Mouse (Mus musculus) heart, adult 2 months (tissue): ENCODE results near the gene Pxmp4. TPM values are rescaled to one million over a fixed set of nuclear protein-coding genes. Genes with fewer than 3 reads are reported as not detected.

Experiments used
- DNase-seq, 2 experiments: peaks; one replicate each; pipeline ENCODE4 v3.0.0; 2021
- H3K27ac ChIP-seq: fragments of 200-600 bp; 2 replicates; pipeline ENCODE4 v1.8.1; 2022
- H3K27me3 ChIP-seq: fragments of 200-500 bp; 2 replicates; pipeline ENCODE4 v1.6.1; 2012; ENCODE audit warnings: mild to moderate bottlenecking, low read length, inconsistent platforms, mixed read lengths; ENCODE audit not compliant: control insufficient read depth, insufficient read depth
- H3K36me3 ChIP-seq: fragments of 200-500 bp; 2 replicates; pipeline ENCODE4 v1.6.1; 2012; ENCODE audit warnings: low read length, inconsistent platforms; ENCODE audit not compliant: control insufficient read depth, insufficient read depth
- H3K4me1 ChIP-seq: fragments of 200-500 bp; 2 replicates; pipeline ENCODE4 v1.6.1; 2011; ENCODE audit warnings: low read length; ENCODE audit not compliant: control insufficient read depth, insufficient read depth
- H3K4me3 ChIP-seq: fragments of 200-600 bp; 2 replicates; pipeline ENCODE4 v1.8.1; 2022
- H3K79me2 ChIP-seq: fragments of 200-500 bp; replicated peaks from 2 replicates; pipeline ENCODE4 v1.6.1; 2012; ENCODE audit warnings: mild to moderate bottlenecking, inconsistent platforms, low read length, moderate library complexity, mixed read lengths; ENCODE audit not compliant: control insufficient read depth, insufficient read depth
- H3K9ac ChIP-seq: fragments of 200-500 bp; 2 replicates; pipeline ENCODE4 v1.6.1; 2012; ENCODE audit warnings: low read depth, mild to moderate bottlenecking, control low read depth, inconsistent platforms, low read length, mixed read lengths
- CTCF ChIP-seq: fragments of 200-600 bp; IDR thresholded peaks from 2 replicates; pipeline ENCODE4 v1.8.1; 2022; ENCODE audit warnings: antibody characterized with exemption, mild to moderate bottlenecking, moderate library complexity
- EP300 ChIP-seq: fragments of 200-500 bp; IDR thresholded peaks from 2 replicates; pipeline ENCODE4 v1.6.1; 2011; ENCODE audit warnings: low read depth, low read length, control low read depth; ENCODE audit not compliant: insufficient read depth
- POLR2A ChIP-seq: fragments of 200-500 bp; IDR thresholded peaks from 2 replicates; pipeline ENCODE4 v1.6.1; 2011; ENCODE audit warnings: mild to moderate bottlenecking, low read depth, low read length, control low read depth; ENCODE audit not compliant: insufficient read depth
- WGBS: fragments of 180-500 bp; shearing (Covaris S2); methylation state at CpG from one replicate; pipeline ENCODE4 v1.1.7; 2018; 5-methylcytosine and 5-hydroxymethylcytosine counted together
- intact Hi-C: fragments of 180-260 bp; cut with DNase I; formaldehyde crosslinking; loops from one replicate; pipeline ENCODE4 v1.15.1; 2025
- long read RNA-seq: library from polyadenylated mRNA; stranded (forward); transcript quantifications from one replicate; pipeline ENCODE4 v2.0.0, GENCODE M21; 2021
- polyA plus RNA-seq: library from polyadenylated mRNA; depleted of rRNA; stranded (reverse); fragments of >200 nt; gene quantifications from 2 replicates; pipeline ENCODE4 v1.2.3, GENCODE M21; 2012; rRNA removed
- total RNA-seq, 2 experiments: library from RNA; stranded (reverse); gene quantifications; 2 replicates each; pipeline ENCODE4 v1.2.3; 2021

The Pxmp4 gene
- total RNA-seq (10 to 100 TPM; 20.9 to 21.5 TPM), polyA plus RNA-seq (47.2 and 49.9 TPM in 2 replicates)
- long read RNA-seq, transcript Pxmp4-201 (4 exons, 2,789 nt), result major isoform, 30 of 34 reads
- long read RNA-seq, partial matches to known transcripts, result 0 of 34 reads
- long read RNA-seq, other reads (novel, unspliced or antisense), result 0 of 34 reads

DNA sequence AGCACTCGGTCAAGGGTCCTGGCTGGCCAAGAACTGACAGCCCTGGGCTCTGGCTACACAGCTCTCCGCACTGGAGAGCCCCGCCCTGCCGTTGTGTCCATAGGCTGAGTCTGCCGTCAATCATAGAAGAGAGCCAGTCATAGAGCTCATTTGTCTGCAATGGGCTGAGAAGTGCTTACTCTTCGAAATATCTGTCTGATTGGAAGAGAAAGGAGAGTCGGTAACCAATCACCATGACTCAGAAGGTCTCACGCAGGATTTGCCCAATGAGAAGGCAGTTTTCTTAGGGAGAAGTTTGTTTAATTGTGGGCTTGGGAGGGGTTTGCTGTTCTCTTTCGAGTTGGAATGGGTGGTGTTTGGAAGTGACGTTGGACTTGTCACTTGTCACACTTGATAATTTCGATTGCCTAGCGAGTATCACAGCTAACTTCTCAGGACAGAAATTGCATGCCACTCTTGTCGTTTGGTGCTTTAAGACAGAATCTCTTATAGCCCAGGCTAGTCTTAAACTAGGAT is at the start of gene Pxmp4:
TSS of gene Pxmp4 (minus strand) at position 71 of the 516 bp plus-strand sequence.
- peak within 1 kb of the TSS; percentile 92 for H3K27ac ChIP-seq
- H3K4me1 ChIP-seq, result peaks cover 2% of the 10 kb centered on the region
- H3K27me3 ChIP-seq, result no peaks in the 10 kb centered on the region
- peak; percentile 99 for DNase-seq
- no peaks in the 10 kb centered on the region for H3K79me2 ChIP-seq
- WGBS, result under 1% methylated on average over 13 of the region's 13 CpGs
- H3K9ac ChIP-seq, result peak within 1 kb of the TSS; percentile 97
- TF ChIP-seq EP300 (no peak), CTCF (no peak), POLR2A (peak; percentile 74)
- intact Hi-C loops, result loop anchor here (2.0 kb wide), 1 partner anchor 33 kb away; no protein-coding TSS in a partner anchor
- H3K36me3 ChIP-seq, result no peaks in the 10 kb centered on the region
- H3K4me3 ChIP-seq, result peak within 1 kb of the TSS; percentile 97

DNA sequence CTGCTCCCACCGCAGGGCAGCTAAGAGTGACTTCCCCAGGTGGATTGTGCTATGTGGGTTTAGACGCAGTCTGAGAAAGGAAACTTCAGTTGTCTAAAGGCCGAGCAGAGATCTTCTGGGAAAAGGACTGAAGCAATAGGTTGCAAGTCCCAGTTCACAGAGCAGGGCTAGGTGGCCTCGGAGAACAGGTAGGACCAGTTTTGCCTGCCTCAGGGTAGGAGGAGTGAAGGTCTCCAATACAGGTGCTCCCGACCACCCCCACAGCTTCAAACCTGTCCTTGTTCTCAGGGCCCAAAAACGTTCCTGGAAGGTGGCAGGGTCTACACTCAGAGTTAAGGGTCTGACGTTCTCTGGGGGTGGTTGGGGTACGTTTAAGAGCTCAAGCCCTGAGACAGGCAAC is 47.9 kb upstream of the Pxmp4 start, which contains the start of gene Chmp4b:
TSS of gene Chmp4b (plus strand) at position 343 of the 400 bp plus-strand sequence.
- TF ChIP-seq EP300 (no peak), POLR2A (no peak), CTCF (no peak)
- Histone ChIP-seq H3K4me1 (peaks cover 3% of the 10 kb centered on the region), H3K27me3 (no peaks in the 10 kb centered on the region), H3K9ac (no peak within 1 kb of the TSS), H3K36me3 (peaks cover 2% of the 10 kb centered on the region; the same call in 1 of the 2 replicates), H3K4me3 (no peak within 1 kb of the TSS), H3K27ac (no peak within 1 kb of the TSS), H3K79me2 (no peaks in the 10 kb centered on the region)
- intact Hi-C loops, result loop anchor here (5.0 kb wide), 1 partner anchor 36 kb away; no protein-coding TSS in a partner anchor
- WGBS, result 55% methylated on average over 8 of the region's 8 CpGs
- DNase-seq, result no peak

DNA sequence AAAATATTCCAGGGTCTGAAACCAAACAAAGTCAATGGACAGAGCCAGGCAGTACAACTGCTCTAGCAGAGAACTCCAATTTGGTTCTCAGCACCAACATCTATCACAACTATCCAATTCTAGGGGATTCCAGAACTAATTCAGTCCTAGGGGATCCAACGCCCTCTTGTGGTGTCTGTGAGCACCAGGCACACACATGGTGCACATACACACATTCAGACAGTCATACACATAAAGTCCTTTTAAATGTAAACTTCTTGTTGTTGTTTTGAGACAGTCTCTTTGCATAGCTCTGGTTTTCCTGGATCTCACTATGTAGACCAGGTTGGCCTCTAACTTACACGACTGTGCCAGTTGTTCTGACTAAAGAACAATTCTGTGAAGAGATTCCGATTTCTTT is 46.9 kb upstream of the Pxmp4 start:
- H3K79me2 ChIP-seq, result no peaks in the 10 kb centered on the region
- no peak overlapping the region for H3K27ac ChIP-seq
- WGBS, result 78% methylated on average over 3 of the region's 3 CpGs
- intact Hi-C loops, result loop anchor here (5.0 kb wide), 1 partner anchor 37 kb away; no protein-coding TSS in a partner anchor
- H3K9ac ChIP-seq, result no peak overlapping the region
- no peaks in the 10 kb centered on the region for H3K36me3 ChIP-seq
- H3K4me3 ChIP-seq, result no peak overlapping the region
- no peak for DNase-seq
- no peaks in the 10 kb centered on the region for H3K27me3 ChIP-seq
- TF ChIP-seq CTCF (no peak), POLR2A (no peak), EP300 (no peak)
- no peaks in the 10 kb centered on the region for H3K4me1 ChIP-seq

DNA sequence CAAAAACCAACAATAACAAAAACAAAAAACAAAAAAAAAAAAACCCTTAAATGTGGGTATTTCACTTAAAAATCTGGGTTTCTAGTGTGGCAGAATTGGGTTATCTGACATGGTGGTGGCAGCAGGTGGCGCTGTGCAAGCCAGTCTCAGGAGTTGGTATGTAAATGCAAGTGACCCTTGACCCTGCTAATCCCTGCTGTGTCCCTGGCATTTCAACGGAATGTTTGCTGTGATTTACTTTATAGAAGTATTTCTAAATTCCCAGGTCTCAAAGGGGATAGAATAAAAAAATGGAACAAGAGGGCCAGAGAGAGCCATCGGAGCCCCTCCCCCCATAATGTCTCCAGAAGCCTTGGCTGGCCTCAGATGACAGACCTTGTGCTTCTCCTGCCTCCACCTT is 44.6 kb upstream of the Pxmp4 start:
- no peaks in the 10 kb centered on the region for H3K4me1 ChIP-seq
- H3K4me3 ChIP-seq, result no peak overlapping the region
- TF ChIP-seq CTCF, result peak; percentile 67
- no peak for TF ChIP-seq POLR2A
- no peak overlapping the region for H3K27ac ChIP-seq
- no peak overlapping the region for H3K9ac ChIP-seq
- no peaks in the 10 kb centered on the region for H3K36me3 ChIP-seq
- 25% methylated on average over 3 of the region's 3 CpGs for WGBS
- no peaks in the 10 kb centered on the region for H3K27me3 ChIP-seq
- no peak for DNase-seq
- H3K79me2 ChIP-seq, result no peaks in the 10 kb centered on the region
- intact Hi-C loops, result no loop called here

DNA sequence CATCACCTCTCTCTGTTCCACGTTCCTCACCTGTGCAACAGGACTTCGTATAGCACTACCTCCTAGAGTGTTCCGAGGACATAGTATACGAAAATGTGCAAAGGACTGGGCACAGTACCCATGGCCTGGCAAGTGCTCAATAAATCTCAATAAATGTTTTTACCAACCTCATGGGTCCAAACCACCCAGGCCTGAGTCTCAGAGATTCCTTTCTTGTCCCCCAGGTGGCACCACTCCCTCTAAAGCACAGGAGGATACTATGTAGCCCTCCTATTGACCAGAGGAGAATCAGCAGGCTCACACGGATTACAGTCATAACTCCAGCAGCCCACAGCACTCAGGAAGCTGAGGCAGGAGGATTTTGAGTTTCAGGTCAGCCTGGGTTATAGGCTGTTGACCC is 43.1 kb upstream of the Pxmp4 start:
- H3K4me1 ChIP-seq, result no peaks in the 10 kb centered on the region
- no peak for TF ChIP-seq POLR2A
- peak; percentile 64 for TF ChIP-seq CTCF
- no peak for TF ChIP-seq EP300
- no peak overlapping the region for H3K27ac ChIP-seq
- H3K9ac ChIP-seq, result no peak overlapping the region
- no peaks in the 10 kb centered on the region for H3K79me2 ChIP-seq
- DNase-seq, result no peak
- WGBS, result 81% methylated on average over 5 of the region's 5 CpGs
- no peaks in the 10 kb centered on the region for H3K27me3 ChIP-seq
- intact Hi-C loops, result loop anchor here (2.0 kb wide), 1 partner anchor 296 kb away; no protein-coding TSS in a partner anchor
- H3K4me3 ChIP-seq, result no peak overlapping the region
- H3K36me3 ChIP-seq, result no peaks in the 10 kb centered on the region

DNA sequence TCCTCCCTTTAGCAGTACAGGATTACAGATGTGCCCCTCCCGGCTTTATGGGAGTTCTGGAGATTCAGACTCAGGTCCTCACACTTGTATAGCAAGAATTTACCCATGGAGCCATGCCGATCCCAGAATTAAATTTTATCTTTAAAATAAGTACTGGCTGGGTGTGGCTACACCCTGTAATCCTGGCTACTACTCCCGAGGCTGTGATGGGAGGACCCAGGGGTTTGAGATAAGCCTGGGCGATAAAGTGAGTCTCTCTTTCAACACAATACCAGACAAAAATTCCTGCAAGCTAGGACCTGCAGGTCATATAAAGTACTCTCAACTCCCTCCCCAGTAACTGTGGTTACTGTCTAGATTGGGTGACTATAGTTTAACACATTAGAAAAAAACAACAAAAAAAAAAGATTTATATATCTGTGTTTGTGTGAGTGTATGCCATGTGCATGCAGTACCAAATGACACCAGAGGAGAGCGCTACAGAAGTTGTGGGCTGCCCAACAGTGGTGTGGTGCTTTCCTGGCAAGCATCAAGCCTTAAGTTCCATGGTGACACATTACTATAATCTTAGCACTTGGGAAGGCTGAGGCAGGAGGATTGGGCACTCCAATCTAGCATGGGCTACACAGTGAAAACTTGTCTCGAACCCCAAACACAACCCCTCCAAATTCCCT is 39.3 kb upstream of the Pxmp4 start:
- Histone ChIP-seq H3K9ac (no peak overlapping the region), H3K4me3 (no peak overlapping the region), H3K79me2 (no peaks in the 10 kb centered on the region), H3K4me1 (no peaks in the 10 kb centered on the region), H3K27me3 (no peaks in the 10 kb centered on the region), H3K27ac (no peak overlapping the region), H3K36me3 (no peaks in the 10 kb centered on the region)
- TF ChIP-seq CTCF (0 out of 2 replicates have a peak, but pooled peaks have one; percentile 6), EP300 (no peak)
- no peak for DNase-seq
- intact Hi-C loops, result no loop called here
- 73% methylated on average over 6 of the region's 6 CpGs for WGBS
